24 mouse cellular contexts compared by ENCODE assay signal in the genomic region with DNA sequence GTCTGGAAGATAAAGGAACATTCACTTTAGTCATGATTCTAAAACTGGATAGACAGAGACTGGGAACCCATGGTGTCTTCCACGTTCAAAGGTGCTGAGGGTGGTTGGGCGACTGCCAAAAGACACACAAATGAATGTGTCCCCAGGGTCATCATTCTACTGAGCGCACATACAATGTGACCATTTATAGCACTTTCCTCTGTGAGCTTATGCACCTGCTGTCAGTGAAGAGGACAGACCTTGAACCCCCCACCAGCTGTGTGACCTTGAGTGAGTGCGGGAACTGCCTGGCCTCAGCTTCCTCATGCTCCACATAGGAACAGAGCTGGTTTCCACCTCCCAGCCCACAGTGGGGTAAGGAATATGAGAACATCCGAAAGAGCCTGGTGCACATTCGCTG. TPM values are rescaled to one million over a fixed set of nuclear protein-coding genes. Genes with fewer than 3 reads are reported as not detected.
A peak's percentile ranks its signal among the peaks of the same experiment; 100 is the strongest.
DNase-seq lines count a peak whose midpoint lies in the region; ATAC-seq and TF ChIP-seq lines count a peak whose summit lies in the region.
"Had no signal": no experiment of that assay in that cellular context is flagged by ENCODE, and none has a peak within 500 bp of the region (broad histone marks: within the 10 kb centered on the region; RNA-seq: fewer than 3 reads in every experiment).

No protein-coding gene starts in this region.

- no peak overlapping the region for H3K4me3 ChIP-seq in hindbrain, postnatal 0 days (ENCODE audit: low read length)
- H3K4me3 ChIP-seq in hindbrain, embryonic 10.5 days, result no peak overlapping the region
- H3K4me3 ChIP-seq in midbrain, embryonic 15.5 days, result no peak overlapping the region
- H3K4me3 ChIP-seq: forebrain, embryonic 10.5 days; forebrain, embryonic 13.5 days; hindbrain, embryonic 12.5 days had no signal

- no peak overlapping the region for H3K9ac ChIP-seq in hindbrain, postnatal 0 days (replicated peaks; ENCODE audit: low read length)
- H3K9ac ChIP-seq in midbrain, embryonic 15.5 days, result no peak overlapping the region
- H3K9ac ChIP-seq: forebrain, embryonic 13.5 days; hindbrain, embryonic 12.5 days had no signal

- 0 out of 2 replicates have a peak, but pooled peaks have one; percentile 38 for ATAC-seq in hindbrain, postnatal 0 days
- no peak for ATAC-seq in midbrain, embryonic 15.5 days (replicated peaks)
- ATAC-seq: forebrain, embryonic 13.5 days; forebrain, embryonic 16.5 days; hindbrain, embryonic 16.5 days; inflammation-experienced regulatory T-cells, adult 6 months; Patski had no signal

- no peaks in the 10 kb centered on the region for H3K27me3 ChIP-seq in hindbrain, postnatal 0 days (ENCODE audit: insufficient read depth, low read length)
- no peaks in the 10 kb centered on the region for H3K27me3 ChIP-seq in hindbrain, embryonic 10.5 days (ENCODE audit: insufficient read depth, poor library complexity, severe bottlenecking)
- H3K27me3 ChIP-seq in midbrain, embryonic 15.5 days (replicated peaks), result no peaks in the 10 kb centered on the region
- H3K27me3 ChIP-seq: forebrain, embryonic 13.5 days; hindbrain, embryonic 12.5 days had no signal

- DNase-seq in cerebellum, adult 11-12 months, result peak; percentile 14
- DNase-seq in cerebellum, postnatal 14 days, result no peak
- DNase-seq in hindbrain, postnatal 0 days (ENCODE audit: low spot score), result no peak
- no peak for DNase-seq in hindbrain, embryonic 10.5 days (ENCODE audit: low spot score)
- DNase-seq in kidney, postnatal 14 days, result peak; percentile 17
- DNase-seq in kidney, postnatal 25 days, result no peak
- DNase-seq: adrenal gland, adult 2 months; adrenal gland, postnatal 14 days; cerebellum, adult 11 months; cerebellum, adult 8-10 months; cerebellum, postnatal 10 days; gastrocnemius, postnatal 10 days; gastrocnemius, postnatal 36 days; heart, postnatal 36 days had no signal

- no peaks in the 10 kb centered on the region; the same call in 1 of the 2 replicates for H3K4me1 ChIP-seq in hindbrain, postnatal 0 days (ENCODE audit: insufficient read depth, low read length)
- H3K4me1 ChIP-seq in hindbrain, embryonic 10.5 days (replicated peaks), result no peaks in the 10 kb centered on the region
- H3K4me1 ChIP-seq in midbrain, embryonic 15.5 days, result no peaks in the 10 kb centered on the region
- H3K4me1 ChIP-seq: hindbrain, embryonic 12.5 days had no signal

- no peak overlapping the region for H3K27ac ChIP-seq in hindbrain, postnatal 0 days
- no peak overlapping the region for H3K27ac ChIP-seq in hindbrain, embryonic 10.5 days
- H3K27ac ChIP-seq in midbrain, embryonic 15.5 days, result no peak overlapping the region
- H3K27ac ChIP-seq: forebrain, embryonic 10.5 days; forebrain, embryonic 13.5 days; hindbrain, embryonic 12.5 days had no signal

- 74% methylated on average over 6 of the region's 6 CpGs for WGBS in hindbrain, postnatal 0 days
- 93% methylated on average over 6 of the region's 6 CpGs for WGBS in hindbrain, embryonic 10.5 days
- WGBS in midbrain, embryonic 15.5 days, result 85% methylated on average over 6 of the region's 6 CpGs

- no peaks in the 10 kb centered on the region for H3K36me3 ChIP-seq in hindbrain, postnatal 0 days (ENCODE audit: insufficient read depth, low read length)
- H3K36me3 ChIP-seq in hindbrain, embryonic 10.5 days, result no peaks in the 10 kb centered on the region
- H3K36me3 ChIP-seq in midbrain, embryonic 15.5 days (replicated peaks), result no peaks in the 10 kb centered on the region
- H3K36me3 ChIP-seq: forebrain, embryonic 10.5 days; G1E; hindbrain, embryonic 12.5 days had no signal

- no peaks in the 10 kb centered on the region for H3K9me3 ChIP-seq in hindbrain, postnatal 0 days (ENCODE audit: low read length)
- H3K9me3 ChIP-seq in hindbrain, embryonic 10.5 days, result no peaks in the 10 kb centered on the region
- H3K9me3 ChIP-seq in midbrain, embryonic 15.5 days, result no peaks in the 10 kb centered on the region
- H3K9me3 ChIP-seq: forebrain, embryonic 10.5 days; forebrain, embryonic 13.5 days; hindbrain, embryonic 12.5 days had no signal

- H3K4me2 ChIP-seq in hindbrain, postnatal 0 days (ENCODE audit: low read depth, low read length), result no peak overlapping the region
- H3K4me2 ChIP-seq in midbrain, embryonic 15.5 days, result no peak overlapping the region
- H3K4me2 ChIP-seq: forebrain, embryonic 13.5 days; heart, embryonic 11.5 days; hindbrain, embryonic 12.5 days had no signal

- TF ChIP-seq CTCF in hindbrain, postnatal 0 days (IDR thresholded peaks at IDR 0.05; ENCODE audit: low read depth), result no peak

RNA-seq across cellular contexts. Expression of a gene that starts 28.8 kb away (rescaled TPM):
- total RNA-seq in hindbrain, postnatal 0 days (2014; rRNA removed), result 34.6 and 41.4 TPM in 2 replicates
- 60.8 and 62.0 TPM in 2 replicates for polyA plus RNA-seq in hindbrain, postnatal 0 days (2015; fragmentation: Nextera tagmentation; extraction: Ambion mirVana)
- polyA plus RNA-seq in hindbrain, embryonic 10.5 days (2016; fragmentation: Nextera tagmentation; extraction: Ambion mirVana), result 8.0 and 14.7 TPM in 2 replicates
- polyA plus RNA-seq in midbrain, embryonic 15.5 days (2015; fragmentation: Nextera tagmentation; extraction: Ambion mirVana), result 67.5 and 75.2 TPM in 2 replicates
- polyA plus RNA-seq: G1E had no signal

Comparison
In these comparisons a context has a peak if more than half of its experiments do, and no peak if none do; other contexts are left out.
1. DNase-seq: peak in cerebellum, adult 11-12 months (single experiment) and kidney, postnatal 14 days (single experiment); none in cerebellum, postnatal 14 days (0 of 2), hindbrain, postnatal 0 days (single experiment), hindbrain, embryonic 10.5 days (single experiment) and kidney, postnatal 25 days (0 of 2).